Mouse (Mus musculus) erythroblast, embryonic 14.5 days (primary cell): ENCODE measurements around the gene Gabrd.

Source experiments
- GATA1 ChIP-seq: IDR thresholded peaks from 2 replicates; pipeline ENCODE4 v1.6.1; 2012; ENCODE audit warnings: low read length, inconsistent platforms, mixed read lengths
- TAL1 ChIP-seq: IDR thresholded peaks from 3 replicates; pipeline ENCODE4 v1.6.1; 2012; ENCODE audit warnings: low read length, inconsistent platforms, mixed read lengths

GRCm38 (mm10) chr4:155442808-155443207, 44.9 kb upstream of the Gabrd start:
- no peak for TF ChIP-seq TAL1
- no peak for TF ChIP-seq GATA1
